Mouse (Mus musculus) lung, postnatal 0 days (tissue): ENCODE measurements around the gene Lmod3.

Source experiments
- CTCF ChIP-seq: IDR thresholded peaks from 2 replicates; pipeline ENCODE4 v1.5.1; 2016; ENCODE audit warnings: antibody characterized with exemption, mild to moderate bottlenecking
- EP300 ChIP-seq: IDR thresholded peaks from 2 replicates; pipeline ENCODE4 v1.6.1; 2016; ENCODE audit warnings: antibody characterized with exemption, mild to moderate bottlenecking, control low read depth

- TF ChIP-seq CTCF (no peak), EP300 (no peak)
These were observed 14.6 kb upstream of the Lmod3 start for GRCm38 (mm10) chr6:97267132-97267531.
